Mouse (Mus musculus) skeletal muscle tissue, adult 2 months (tissue): ENCODE results near the gene Itpka.
"Not testable (repeated sequence)": the region's sequence is repeated elsewhere in the genome, so short reads cannot be mapped to it uniquely, and the experiment has no call there.

Experiments
- DNase-seq: peaks from one replicate; pipeline ENCODE4 v3.0.0-alpha.2; 2012; ENCODE audit warnings: low read depth, low spot score

The Itpka gene

DNA sequence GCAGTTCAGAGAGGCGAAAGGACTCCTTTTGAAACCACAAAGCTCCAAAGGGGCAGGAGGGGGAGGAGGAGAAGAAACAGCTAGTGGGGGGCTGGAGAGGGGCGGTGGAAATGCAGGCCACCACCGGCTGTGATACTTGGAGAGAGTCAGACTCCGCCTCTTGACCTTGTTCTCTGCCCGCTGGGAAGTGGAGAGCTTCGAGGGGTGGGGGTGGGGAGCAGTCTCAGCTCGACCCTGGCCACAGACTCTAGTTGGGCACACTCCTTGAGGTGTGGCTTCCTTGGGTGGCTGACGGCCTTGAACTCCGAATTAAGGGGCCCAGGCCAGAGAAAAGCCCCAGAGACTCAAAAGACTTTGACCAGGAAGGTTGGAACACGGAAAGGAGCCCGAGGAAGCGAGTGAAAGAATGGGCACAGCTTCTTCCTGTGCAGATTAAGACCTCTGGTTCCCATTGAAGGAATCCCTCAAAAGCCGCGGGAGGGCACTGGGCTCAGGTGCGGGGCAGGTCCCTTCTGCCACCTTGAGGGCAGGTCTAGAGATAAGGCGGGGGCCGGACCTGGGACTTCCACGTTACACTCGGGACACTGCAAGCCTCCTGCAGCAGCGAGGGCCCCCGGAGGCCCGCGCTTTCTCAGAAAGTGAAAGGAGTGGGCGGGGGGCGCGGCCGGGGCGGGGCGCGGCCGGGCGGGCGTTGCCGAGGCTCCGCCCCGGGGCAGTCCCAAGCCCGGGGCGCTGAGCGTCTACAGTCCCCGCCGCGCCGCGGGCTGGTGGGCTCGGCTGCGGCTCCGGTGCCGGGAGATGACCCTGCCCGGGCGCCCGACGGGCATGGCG lies at the start of gene Itpka:
Gene Itpka (plus strand): TSS at position 757 of the 831 bp plus-strand sequence.
- DNase-seq = peak; percentile 12

DNA sequence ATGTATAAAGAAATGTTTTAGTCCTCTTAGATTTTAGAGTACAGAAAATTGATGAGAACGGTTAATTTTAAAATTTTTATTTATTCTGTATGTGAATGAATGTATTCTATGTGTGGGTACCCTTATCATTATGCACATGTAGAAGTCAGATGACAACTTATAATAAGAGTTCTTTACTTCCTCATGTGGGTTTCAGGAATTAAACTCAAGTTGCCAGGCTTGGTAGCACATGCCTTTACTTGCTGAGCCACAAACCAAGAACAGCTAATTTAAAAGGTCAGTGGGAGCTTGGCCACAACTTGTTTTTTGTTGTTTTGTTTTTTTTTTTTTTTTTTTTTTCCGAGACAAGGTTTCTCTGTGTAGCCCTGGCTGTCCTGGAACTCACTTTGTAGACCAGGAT lies 47.3 kb upstream of the Itpka start:
- no peak for DNase-seq

DNA sequence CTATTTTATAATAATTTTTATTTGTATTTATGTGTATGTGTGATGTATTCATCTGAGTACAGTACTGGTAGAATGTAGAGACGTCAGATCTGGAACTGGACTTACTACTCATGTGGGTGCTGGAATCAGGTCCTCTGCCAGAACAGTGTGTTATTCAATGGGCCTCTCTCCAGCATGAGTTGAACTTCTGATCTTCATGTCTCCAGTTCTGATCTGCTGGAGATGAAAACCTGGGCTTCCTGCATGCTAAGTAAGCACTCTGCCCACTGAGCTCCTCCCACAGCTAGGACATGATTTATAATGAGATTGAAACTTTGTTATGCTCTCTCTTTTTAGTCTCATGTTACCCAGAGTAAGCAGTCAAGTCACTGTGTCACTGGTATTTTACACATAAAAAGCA lies 46.0 kb upstream of the Itpka start:
- DNase-seq = peak; percentile 9

DNA sequence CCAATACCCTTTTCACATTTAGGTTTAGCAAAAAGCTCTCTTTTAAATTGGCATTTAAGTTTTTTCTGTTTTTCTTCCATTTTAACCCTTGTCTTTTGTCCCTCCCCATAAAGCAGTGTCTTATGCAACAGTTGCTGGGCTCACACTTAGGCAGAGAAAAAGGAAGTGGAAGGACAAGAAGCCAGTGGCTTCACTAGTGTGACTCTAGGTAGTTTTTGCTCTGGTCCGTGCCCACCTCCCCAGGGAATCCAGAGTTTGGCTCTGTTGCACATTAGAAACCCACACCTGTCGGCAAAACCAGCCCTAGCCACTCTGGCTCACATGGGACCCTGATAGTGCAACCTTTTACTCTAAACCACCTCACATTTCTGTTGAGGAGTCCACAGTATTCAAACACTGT lies 43.7 kb upstream of the Itpka start:
- DNase-seq = no peak

DNA sequence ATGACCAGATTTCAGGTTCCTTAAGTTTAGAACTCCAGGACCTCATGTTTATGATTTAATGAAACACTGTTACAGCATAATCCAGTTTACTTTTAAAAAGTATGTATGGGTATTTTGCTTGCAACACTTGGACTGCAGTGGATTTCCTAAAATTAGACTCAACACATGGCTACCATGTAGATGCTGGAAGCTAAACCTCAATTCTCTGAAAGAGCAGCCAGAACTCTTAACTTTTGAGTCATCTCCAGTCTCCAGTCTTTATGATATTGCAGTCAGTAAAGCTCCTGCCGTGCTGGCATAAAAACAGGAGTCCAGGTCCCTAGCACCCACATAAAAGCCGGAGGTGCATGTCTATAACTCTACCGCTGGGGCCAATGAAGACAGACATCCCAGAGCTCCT lies 42.2 kb upstream of the Itpka start:
- DNase-seq = no peak

DNA sequence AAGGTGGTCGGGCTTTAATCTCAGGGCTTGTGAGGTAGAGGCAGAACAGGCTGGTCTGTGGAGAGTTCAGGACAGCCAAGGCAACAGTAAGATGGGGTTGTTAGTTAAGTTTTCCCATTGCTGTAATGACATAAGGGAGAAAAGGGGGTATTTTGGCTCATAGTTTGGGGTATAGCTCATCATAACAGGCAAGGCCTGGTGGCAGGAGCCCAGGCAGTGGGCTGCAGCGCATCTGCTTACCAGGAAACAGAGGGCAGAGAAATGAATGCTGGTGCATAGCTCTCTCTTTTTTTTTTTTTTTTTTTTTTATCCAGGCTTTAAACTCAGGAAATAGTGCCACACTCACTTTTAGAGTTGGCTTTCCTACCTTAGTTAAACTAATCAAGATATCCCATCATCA lies 39.0 kb upstream of the Itpka start:
- DNase-seq = no peak

DNA sequence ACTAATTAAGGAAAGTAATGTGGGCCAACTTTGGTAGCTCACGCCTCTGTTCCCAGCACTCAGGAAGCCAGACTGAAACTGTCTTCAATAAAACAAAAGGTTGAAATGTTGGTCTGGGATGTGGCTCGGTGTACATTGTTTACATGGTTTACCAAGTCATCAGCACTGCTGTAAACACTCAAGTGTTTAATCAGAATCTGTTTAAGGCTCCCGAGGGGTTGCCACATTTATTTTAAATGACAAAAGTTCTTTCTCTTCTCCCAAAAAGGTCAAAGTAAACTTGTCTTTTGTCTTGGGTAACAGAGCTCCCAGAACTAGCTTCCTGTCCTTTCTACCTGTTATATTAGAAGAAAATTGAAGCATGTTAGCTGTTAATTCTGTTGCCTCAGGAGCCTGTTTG lies 34.5 kb upstream of the Itpka start:
- no peak for DNase-seq

DNA sequence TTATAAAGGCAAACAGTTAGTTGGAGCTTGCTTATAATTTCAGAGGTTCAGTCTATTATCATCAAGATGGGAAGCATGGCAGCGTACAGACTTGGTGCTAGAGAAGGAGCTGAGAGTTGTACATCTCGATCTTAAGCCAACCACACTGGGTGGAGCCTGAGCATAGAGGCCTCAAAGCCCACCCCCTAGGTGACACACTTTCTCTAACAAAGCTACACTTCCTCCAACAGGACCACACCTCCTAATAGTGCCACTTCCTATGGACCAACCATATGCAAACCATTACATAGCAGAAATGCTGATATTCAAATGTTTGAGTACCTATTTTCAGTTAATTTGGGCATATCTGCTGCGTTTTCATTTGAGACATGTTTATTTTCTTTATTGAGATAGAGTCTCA lies 32.1 kb upstream of the Itpka start:
- no peak for DNase-seq

DNA sequence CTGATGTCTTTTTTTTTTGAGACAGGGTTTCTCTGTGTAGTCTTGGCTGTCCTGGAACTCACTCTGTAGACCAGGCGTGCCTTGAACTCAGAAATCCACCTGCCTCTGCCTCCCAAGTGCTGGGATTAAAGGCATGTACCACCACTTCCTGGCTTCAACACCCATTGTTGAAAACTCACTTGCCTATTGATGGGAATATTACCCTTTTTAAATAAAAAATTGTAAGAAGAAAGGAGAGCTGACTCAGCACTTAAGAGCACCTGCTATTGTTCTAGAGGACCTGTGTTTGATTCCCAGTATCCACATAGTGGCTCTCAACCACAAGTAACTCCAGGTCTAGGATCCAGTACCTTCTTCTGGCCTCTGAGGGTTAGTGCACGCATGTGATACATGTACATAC lies 26.3 kb upstream of the Itpka start:
- not testable (repeated sequence) for DNase-seq

DNA sequence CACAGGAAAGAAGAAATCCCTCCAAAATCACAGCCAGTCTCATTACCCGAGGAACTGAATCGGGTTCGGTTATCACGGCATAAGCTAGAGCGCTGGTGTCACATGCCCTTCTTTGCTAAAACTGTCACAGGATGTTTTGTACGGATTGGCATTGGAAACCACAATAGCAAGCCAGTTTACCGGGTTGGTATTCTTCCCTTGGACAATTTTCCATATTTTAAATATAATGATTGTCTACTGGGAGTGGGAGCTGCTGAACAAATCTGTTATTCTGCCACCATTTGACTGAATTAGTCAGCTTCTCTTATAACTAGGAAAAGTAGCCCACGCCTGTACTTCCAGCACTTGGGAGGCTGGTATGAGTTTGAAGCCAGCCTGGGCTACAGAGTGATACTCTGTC lies 21.1 kb upstream of the Itpka start:
- no peak for DNase-seq

DNA sequence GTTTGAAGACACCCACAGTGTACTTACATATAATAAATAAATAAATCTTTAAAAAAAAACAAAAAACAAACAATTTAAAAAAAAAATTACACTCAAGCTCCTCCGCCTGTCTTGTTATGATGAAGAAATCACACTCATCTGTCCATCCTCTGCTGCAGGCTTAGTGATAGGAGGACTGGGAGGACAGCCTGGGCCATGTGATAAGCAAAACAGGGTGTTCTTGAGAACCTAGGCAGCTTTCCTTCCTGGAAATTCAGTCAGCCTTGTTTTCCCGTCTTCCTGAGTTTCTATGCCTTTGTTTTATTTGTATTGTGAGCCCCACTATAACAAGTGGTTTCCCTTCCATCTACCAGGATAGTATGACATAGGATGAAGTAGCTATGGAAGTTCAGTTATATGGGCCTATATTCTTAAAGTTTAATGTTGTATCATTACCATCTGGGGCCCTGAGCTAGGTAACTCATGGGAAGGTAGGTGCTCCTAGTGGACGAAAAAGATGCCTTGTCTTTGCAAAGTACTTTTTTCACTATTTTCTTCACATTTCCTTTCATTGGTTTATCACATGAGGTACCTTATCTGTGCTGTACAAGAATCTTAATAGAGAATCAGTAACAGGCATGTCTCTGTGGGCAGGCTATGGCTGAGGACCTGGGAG lies 14.2 kb upstream of the Itpka start:
- DNase-seq = no peak

DNA sequence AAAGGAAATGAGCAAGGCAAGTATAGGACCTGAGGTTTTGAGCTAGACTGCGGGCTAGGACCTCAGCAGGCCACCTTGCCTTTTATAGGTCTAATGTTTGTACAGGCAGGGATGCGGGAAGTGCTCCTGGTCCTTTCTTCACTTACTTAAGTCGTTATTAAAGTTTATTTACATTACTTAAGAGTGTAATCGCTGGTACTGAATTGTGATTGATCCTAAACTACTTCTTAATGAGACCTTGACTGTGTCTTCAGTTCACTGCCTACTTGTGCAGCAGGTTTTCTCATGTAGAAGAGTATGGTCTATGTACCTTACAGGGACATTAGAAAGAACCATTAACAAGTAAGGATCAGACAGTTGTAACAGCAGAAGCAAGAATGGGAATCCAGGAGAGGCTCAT lies 11.4 kb upstream of the Itpka start:
- no peak for DNase-seq

DNA sequence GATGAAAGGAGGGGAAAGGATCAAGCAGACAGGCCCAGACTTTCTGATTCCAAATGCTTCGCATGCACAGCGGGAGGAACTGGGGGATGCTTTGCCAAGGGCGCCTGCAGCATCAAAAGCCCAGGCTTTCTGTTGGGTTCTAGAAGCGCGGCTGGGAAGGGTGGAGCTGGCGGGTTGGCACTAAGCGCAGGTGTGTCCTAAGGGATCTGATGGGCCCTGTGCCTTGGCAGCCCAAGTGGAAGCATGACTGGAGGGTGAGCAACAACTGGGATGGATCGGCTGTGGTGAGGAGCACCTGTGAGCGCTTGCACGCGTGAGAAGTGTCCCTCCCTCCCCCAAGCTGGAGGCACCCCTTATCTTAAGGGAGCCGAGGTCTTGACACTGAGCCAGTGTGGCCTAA lies 5.0 kb upstream of the Itpka start:
- no peak for DNase-seq

DNA sequence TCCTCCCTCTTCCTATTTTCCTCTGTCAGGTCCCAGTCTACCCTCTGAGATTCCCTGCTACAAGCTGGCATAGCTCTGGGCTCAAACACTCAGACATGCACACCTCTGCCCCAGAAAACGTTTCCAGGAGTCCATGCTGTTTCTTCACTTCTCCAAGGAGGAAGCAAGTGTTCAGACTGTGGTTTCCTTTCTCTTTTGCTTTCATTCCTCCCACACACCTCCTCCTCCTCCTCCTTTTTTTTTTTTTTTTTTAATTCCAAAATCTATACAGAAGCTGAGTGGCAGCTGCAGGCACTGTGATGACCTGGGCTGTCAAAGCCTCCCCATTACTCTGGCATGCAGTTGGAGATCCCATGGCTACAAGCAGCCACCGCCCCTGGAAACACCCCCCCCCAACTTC lies 1.6 kb upstream of the Itpka start:
- DNase-seq = no peak

DNA sequence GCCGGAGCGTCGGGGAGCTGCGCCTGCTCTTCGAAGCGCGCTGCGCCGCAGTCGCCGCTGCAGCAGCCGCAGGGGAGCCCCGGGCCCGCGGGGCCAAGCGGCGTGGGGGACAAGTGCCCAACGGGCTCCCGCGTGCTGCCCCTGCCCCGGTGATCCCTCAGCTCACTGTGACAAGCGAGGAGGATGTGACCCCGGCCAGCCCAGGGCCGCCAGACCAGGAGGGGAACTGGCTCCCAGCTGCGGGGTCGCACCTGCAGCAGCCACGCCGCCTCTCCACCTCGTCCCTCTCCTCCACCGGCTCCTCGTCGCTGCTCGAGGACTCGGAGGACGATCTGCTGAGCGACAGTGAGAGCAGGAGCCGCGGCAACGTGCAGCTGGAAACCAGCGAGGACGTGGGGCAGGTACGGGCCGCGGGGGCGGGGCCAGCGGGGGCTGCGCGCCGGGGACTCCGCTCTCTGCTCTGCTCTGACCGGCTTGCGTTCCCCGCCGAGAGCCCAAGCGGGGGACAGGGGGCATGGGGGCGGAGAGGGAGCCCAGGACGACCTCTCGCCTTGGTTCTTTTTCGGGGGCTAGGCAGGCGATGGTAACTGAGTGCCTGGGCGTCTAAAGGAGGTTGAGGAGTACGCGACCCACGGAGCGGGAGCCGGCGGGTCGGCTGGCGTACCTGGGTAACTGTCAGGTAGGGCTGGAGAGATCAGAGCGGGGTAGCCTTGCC lies 481 bp downstream of the Itpka start:
- DNase-seq = no peak

DNA sequence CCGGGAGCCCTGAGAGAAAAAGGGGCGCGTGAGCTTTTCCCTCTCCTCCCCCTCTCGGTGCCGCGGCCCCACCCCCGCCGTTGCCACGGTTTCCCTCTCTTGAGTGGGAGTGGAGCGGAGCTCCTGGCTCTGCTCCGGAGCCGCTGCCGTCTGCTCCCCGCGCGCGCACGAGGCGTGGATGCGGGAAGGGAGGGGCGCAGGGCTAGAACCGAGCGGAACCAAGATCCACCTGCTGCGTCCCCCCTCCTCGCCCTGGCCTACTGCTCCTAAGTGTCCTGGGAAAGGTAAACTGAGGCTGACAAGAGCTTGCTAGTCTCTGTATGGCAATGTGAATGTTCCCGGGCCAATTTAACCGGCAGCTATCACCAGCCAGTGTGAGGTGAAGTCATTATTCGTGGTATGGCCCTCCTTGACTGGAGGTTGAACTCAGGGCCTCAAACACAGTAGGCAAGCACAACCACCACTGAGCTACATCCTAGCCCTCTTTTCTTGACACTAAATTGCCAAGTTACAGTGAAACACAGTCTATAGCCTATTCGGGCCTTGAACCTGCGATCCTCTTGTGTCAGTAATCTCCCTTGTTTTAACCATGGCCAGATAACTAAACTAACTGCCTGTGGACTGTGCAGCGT lies 1.2 kb downstream of the Itpka start:
- DNase-seq = no peak

DNA sequence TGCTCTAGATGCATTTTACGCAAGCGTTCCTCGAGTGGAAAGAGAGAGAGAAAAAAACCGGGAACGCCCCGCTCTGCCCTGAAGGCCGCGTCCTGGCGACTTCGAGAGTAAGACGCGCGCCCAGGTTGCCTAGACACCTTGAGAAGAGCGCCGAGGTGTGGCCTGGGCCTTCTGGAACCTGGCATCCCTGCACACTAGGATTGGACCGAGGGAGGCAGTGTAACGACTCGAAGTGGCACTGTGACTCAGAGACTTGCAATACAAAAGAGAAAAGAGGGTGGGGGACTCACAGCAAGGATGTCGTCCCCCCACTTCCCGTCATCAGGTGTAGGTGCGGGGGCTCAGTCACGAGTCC lies 1.6 kb downstream of the Itpka start:
- no peak for DNase-seq

DNA sequence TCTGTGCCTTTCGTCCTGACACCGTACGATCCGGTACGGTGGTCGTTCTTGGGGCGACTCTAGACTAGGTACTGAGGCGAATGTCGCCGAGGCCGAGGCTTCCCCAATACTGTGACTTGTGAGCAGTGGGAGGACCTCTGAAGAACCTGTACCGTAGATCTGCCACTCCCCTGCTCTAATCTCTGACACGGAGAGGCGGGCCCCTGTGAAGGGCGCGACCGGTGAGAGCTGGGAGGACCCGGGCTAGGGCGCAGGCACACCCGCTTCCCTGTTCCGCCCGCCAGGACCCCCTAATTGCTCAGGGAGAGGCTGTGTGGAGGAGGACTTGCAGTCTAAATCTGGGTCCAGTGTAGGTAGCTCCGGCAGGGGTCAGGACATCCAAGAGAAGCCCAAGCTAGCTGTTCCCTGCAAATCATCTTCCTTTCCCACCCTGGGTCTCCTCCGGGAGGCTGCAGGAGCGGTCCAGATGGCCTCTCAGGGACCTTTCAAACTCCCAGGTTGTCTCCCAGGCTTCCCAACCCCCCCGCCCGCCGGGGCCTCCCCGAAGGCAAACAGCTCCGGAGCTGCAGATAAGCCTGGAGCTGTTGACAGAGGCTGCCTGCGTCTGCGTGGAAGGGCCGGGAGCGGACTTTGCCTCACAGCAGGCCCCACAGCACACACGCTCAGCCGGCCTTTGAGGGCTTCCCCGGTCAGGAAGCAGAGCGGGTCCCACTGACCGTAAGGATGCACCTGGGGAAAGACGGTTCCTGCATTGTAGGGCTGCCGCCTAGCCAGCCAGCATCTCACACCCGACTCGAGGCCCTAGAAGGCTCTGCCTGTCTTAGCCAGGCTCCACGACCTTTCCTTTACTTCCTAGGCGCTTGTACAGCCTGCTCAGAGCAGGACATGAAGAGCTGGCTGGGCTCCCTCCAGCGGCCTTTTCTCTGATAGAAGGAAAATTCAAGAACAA lies 2.3 kb downstream of the Itpka start:
- no peak for DNase-seq

DNA sequence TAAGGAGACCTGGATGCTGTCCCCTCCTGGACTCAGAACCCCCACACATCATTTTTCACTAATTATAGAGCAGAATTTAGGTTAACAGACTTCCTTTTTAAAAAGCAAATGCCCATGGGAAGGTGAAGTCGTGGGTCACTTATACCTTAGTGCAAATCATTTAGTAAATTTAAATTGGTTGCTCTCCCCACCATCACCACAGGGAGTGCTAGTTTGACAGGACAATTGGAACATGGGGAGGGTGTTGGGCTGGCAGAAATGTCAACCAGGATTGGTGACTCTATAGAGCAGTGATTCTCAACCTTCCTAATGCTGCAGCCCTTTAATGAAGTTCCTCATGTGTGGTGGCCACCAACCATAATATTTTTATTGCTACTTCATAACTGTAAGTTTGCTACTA lies 3.1 kb downstream of the Itpka start:
- DNase-seq = no peak

DNA sequence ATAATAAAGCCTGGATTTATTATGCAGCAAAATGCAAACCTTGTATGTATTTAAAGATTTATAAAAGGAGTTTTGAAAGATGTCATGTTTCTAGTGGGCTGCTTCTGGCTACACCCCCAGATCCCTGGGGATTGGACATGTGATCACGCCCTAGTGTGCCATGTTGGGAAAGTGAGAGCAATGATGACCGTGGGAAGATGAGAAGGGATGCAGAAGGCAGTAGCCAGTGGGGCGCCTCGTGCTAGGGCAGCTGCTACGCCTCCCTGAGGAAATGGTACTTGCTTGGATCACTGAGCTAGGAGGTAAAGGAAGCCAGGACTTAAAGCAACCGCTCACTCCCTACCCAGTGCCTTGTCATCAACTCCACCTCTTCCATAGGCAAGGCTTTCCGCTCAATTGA lies 5.4 kb downstream of the Itpka start:
- no peak for DNase-seq

DNA sequence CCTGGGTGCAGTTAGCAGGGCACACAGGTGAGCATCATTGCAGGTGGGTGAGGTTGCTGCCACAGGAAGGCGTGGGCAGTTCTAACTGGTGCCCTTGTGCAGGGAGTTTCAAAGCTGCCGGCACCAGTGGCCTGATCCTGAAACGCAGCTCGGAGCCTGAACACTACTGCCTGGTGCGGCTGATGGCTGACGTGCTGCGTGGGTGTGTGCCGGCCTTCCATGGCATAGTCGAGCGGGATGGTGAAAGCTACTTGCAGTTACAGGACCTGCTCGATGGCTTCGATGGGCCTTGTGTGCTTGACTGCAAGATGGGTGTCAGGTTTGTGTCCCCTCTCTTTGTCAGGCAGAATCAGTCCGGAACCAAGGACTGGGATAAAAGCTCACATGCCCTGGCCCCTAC lies 7.1 kb downstream of the Itpka start:
- no peak for DNase-seq
